Mouse (Mus musculus) cortical plate, adult 2 months (tissue): ENCODE data around the gene Galnt6.

Experiments
- CTCF ChIP-seq: fragments of 200-500 bp; IDR thresholded peaks from 2 replicates; pipeline ENCODE4 v1.5.1; 2011; ENCODE audit warnings: mild to moderate bottlenecking, control low read depth, low read length; ENCODE audit not compliant: insufficient read depth; ENCODE audit errors: extremely low read depth
- POLR2A ChIP-seq: fragments of 200-500 bp; IDR thresholded peaks from 2 replicates; pipeline ENCODE4 v1.6.1; 2011; ENCODE audit warnings: mild to moderate bottlenecking, low read length, control low read depth; ENCODE audit not compliant: insufficient read depth; ENCODE audit errors: extremely low read depth

DNA sequence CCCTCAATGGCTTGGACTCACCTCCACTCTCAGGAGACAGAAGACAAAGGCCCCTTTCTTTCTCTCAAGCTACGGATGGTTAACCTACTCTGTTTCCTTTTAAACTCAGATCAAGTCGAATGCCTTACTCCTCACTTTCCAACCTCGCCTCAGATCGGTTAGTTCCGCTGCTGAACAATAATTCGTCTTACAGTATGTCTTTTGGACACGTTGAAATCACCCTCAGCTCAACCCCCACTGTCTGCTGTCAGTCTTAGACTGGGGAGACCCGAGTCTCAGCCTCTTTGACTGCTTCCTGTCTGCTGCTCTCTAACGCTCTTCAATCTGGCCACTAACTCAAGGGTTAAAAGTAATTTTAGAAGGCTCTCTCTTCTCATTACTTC is 31.9 kb upstream of the Galnt6 start:
- TF ChIP-seq CTCF (no peak), POLR2A (no peak)
